Mouse (Mus musculus) urinary bladder, postnatal 10 days (tissue): ENCODE data around the gene Ajuba.
"Not testable (repeated sequence)": the region's sequence is repeated elsewhere in the genome, so short reads cannot be mapped to it uniquely, and the experiment has no call there.

Experiments used
- DNase-seq: peaks from one replicate; pipeline ENCODE4 v3.0.0; 2022; ENCODE audit warnings: low spot score

Ajuba gene

GRCm38 (mm10) chr14:54577089-54577982 is at the start of gene Ajuba:
TSS of gene Ajuba (minus strand) at chr14:54577558.
- DNase-seq = peak; percentile 76

- DNase-seq = no peak
These were observed 47.6 kb upstream of the Ajuba start for GRCm38 (mm10) chr14:54624976-54625375.

DNA sequence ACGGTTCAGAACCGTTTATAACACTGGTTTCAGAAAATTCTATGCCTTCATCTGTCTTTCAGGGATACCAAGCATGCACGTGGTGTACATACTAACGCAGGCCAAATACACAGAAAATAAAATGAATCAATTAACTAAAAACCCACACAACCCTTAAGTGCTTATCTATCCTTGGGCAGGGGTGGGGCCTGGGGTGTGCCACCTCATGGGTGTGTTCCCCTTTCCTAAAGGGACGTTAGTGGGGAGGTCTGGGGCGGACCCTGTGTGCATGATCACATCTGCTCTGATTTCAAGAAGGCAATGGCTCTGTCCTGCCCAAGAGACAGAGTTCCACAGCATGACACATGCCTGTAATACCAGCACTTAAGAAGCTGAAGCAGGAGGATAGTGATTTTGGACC is 46.0 kb upstream of the Ajuba start:
- no peak for DNase-seq

DNA sequence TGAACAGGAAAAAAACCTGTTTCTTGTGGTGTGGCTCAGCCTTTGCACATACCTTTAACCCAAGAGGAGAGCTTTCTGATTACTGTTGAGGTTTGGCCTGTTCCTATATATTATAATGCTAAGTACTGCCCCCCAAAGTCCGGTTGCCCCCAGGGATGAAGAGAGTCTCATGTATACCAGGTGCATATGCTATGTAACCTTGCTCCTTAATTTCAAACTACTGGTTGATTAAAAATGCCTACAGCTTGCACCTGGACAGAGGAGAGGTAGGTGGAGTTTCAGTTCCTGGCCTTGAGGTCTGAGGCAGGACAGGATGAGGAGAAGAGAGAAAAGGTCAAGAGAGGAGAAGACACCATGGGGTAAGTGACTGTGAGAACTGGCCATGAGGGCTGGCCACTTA is 43.8 kb upstream of the Ajuba start, which contains the start of gene Psmb11:
TSS of gene Psmb11 (plus strand) at position 301 of the 400 bp plus-strand sequence.
- DNase-seq = no peak

GRCm38 (mm10) chr14:54617897-54618365 is 40.6 kb upstream of the Ajuba start, which contains the start of gene Psmb5:
TSS of gene Psmb5 (minus strand) at chr14:54618022.
- peak; percentile 66 for DNase-seq

GRCm38 (mm10) chr14:54617152-54617896 is 40.0 kb upstream of the Ajuba start:
- DNase-seq = no peak

GRCm38 (mm10) chr14:54616226-54616825 is 39.0 kb upstream of the Ajuba start:
- no peak for DNase-seq

GRCm38 (mm10) chr14:54614130-54614529 is 36.8 kb upstream of the Ajuba start:
- not testable (repeated sequence) for DNase-seq

DNA sequence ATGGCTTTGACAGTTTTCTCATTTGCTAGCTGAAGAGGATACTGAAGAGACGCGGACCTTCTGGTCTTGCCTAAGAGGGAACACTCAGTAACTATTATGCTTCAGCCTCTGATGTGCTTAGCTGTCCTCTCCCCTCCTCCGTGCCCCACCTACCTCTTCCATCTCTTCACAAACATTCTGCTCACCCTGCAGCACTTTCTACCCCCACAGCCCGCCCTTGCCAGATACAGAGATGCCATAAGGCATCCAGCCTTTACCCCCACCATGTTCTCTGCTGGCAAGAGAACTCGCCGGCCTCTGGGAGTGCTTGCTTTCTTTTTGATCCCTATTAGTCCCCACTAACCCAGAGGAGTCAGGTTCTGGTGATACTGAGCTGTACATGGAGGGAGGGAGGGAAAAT is 33.3 kb upstream of the Ajuba start:
- DNase-seq = no peak

DNA sequence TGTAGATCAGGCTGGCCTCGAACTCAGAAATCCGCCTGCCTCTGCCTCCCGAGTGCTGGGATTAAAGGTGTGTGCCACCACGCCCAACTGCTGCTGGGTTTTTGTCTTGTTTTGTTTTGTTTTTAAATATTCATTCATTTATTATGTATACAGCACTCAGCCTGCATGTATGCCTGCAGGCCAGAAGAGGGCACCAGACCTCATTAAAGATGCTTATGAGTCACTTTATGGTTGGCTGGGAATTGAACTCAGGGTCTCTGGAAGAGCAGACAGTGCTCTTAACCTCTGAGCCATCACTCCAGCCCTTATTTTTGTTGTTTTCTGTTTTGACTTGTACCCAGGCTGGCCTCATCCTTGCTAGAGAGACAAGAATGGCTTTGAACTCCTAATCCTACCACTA is 32.6 kb upstream of the Ajuba start:
- DNase-seq = no peak

- no peak for DNase-seq
These were observed 31.9 kb upstream of the Ajuba start for GRCm38 (mm10) chr14:54609245-54609644.

- no peak for DNase-seq
These were observed 29.9 kb upstream of the Ajuba start for GRCm38 (mm10) chr14:54607226-54607625.

DNA sequence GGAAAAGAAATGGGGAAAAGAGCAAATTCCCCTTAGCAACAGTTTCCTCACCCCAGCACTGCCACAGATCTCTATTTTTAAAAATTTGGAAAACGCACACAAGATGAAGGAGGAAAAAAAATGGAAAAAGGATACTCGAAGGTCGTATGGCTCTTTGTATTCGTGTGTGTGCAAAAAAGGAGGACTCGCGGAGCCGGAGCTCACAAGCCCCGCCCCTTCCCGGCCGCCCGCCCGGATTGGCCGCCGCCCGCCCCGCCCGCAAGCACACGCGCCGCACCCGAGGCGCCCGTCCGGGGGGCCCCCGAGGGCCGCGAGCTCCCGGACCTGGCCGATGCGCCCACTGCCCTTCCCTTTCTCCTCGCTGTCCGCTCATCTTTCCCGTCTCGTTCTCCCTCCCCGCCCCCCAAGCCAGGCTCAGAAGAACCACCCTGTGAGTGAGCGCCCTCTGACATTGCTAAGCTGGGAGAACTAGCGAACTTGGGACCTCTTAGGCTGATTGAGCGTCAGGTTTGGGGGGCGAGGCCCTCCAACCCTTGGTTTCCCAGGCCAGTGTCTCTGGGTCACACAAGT is 28.5 kb upstream of the Ajuba start, which contains the start of gene 4931414P19Rik:
TSS of gene 4931414P19Rik (minus strand) at position 242 of the 570 bp plus-strand sequence.
- no peak for DNase-seq

DNA sequence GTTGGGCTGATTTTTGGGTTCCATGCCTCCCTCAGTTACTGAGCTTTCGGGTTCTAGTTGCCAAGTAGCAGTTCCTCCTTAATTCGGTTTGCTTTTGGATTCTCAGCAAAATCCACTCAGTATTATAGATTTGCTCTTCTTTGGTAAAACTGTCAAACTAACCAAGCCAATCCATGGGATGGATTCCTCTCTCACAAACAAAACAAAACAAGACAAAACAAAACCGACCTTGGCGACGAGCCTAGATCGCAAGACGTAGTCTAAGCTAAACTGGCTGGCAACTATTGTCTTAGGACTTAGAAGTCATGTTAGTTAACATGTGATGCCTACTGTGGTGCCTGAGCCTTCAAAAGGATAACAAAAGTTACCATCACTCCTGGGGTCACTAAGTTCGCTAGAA is 26.3 kb upstream of the Ajuba start:
- DNase-seq = no peak

GRCm38 (mm10) chr14:54603038-54603654 is 25.8 kb upstream of the Ajuba start:
- peak; percentile 86 for DNase-seq

DNA sequence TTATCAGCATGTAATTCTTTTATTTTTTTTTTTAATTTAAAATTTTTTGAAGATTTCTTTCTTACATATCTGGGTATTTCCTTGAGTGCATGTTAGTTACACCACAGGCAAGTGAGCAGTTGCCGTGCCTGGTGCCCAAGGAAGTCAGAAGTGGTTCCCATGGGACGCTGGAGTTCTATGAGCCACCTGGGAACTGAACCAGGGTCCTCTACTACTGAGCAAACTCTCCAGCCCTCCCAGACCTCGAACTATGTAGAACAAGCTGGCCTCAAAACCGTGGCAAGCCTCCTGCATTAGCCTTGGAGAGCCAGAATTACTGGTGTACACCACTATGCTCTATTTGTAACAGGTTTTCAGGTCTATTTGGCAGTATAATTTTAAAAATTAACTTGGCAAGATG is 25.3 kb upstream of the Ajuba start:
- DNase-seq = no peak

DNA sequence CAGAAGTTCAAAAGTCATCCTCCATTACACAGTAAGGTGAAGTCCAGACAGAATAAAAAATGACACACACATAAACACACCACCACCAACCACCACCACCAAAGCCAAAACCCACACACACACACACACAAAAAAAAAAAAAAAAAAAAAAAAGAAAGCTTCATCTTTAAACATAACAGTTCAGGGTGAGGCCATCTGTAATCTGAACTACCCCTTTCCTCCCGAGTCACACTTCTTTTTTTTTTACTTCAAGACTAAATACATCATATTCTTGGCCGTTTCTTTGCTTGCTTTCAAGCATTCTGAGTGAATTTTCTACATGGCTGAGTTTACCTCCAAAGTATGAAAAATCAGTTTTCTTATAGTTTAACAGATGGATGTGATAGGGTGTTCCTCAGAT is 24.2 kb upstream of the Ajuba start:
- DNase-seq = no peak

DNA sequence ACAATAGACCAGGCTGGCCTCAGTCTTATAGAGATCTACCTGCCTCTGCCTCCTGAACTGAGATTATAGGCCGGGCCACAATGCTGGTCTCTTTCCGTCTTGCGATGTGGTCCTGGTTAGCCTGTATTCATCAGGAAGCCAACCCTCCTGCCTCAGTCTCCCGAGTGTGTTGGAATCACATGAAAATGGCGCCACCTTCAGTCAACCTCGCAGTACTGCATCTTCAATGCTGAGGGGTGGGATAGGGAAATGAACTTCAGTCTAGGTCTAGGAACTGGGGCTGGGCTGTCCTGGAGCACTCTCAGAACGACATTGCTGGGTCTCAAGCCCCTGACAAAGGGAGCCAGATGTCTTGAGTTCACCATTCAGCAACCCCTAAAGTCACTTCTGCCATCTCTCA is 19.7 kb upstream of the Ajuba start:
- no peak for DNase-seq

- no peak for DNase-seq
These were observed 17.5 kb upstream of the Ajuba start for GRCm38 (mm10) chr14:54594631-54595414.

GRCm38 (mm10) chr14:54594055-54594454 is 16.7 kb upstream of the Ajuba start:
- no peak for DNase-seq
